Mouse (Mus musculus): ENCODE measurements around the gene Ankrd11.

Gene Ankrd11

DNA sequence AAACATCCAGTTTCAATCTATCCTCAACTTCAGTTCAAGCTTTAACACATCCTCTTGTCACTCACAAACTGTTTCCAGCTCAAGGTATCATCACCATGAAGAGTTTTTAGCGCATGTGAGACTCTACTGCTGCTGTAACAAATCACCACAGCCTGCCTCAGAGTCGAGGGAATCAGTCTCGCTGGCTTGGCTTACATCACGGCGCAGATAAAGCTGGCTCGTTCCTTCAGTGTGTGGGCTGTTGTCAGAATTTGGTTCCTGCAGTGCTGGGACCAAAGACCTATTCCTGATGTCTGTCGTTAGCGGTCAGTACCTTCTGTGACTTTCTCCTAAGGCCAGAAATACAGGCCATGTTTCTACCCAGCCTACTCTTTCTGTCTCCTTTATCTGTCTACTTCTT lies 144.9 kb downstream of the Ankrd11 start:
- no peak for DNase-seq (ENCODE audit: low spot score in 2 of 2)

DNA sequence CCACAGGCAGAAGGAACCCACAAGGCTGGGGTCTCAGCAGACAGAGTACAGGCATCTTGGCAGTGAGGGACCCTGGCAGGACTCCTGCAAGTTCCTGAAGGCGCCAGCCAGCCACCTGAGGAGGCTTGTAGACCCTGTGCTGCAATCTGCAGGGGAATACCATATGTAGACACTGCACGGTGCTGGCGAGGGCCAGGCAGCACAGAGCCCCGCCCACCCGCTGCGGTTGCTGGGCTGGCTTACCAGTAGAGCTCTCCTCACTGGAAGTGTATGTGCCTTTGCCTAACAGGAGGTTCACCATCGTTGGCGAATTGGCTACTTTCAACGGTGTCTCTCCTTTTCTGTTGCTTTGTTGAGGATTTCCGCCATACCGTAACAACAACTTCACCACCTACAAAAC lies 145.8 kb downstream of the Ankrd11 start:
- DNase-seq (ENCODE audit: low spot score in 2 of 2), result no peak

DNA sequence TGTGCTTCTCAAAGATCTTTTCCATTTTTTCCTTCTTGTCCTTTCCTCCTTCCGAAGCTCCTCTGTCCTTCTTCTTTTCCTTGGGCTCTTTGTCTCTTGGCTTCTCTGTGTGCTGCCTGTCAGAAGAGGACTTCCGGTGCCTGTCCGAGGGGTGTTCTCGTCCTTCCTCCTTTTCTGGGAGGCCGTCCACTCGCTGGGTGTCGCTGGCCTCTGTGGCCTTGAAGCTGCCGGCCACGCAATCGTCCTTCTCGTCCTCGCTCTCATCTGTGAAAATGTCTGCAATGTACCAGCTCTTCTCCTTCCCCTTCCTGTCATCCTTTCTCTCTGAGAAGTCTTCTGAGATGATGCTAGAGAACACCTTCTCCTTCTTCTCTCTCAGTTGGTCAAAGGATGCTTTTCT lies 148.6 kb downstream of the Ankrd11 start:
- DNase-seq (ENCODE audit: low spot score in 2 of 2), result no peak

- DNase-seq (ENCODE audit: low spot score in 2 of 2), result no peak
Observed at GRCm38 (mm10) chr8:122891440-122891839, 150.6 kb downstream of the Ankrd11 start.

DNA sequence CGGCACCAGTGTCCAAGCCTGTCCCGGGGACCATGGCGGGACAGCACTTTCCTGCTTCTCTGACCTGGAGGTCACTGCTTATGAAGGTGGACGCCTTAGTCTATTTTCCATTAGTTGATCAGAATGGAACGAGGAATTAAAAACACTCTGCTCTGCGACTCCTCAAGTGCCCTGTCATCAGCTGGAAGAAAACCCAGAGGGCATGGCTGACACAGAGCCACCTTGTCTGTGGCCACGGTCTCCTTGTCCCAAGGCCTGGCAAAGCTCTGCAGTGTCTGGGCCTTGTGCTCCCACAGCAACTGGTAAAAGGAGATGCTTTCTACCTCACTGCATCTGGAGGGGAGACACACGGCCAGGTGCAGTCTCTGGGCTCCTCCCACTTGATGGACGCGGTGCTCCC lies 158.4 kb downstream of the Ankrd11 start:
- no peak for DNase-seq (ENCODE audit: low spot score in 2 of 2)

GRCm38 (mm10) chr8:122880302-122880701 lies 161.8 kb downstream of the Ankrd11 start:
- no peak for DNase-seq (ENCODE audit: low spot score in 2 of 2)

DNA sequence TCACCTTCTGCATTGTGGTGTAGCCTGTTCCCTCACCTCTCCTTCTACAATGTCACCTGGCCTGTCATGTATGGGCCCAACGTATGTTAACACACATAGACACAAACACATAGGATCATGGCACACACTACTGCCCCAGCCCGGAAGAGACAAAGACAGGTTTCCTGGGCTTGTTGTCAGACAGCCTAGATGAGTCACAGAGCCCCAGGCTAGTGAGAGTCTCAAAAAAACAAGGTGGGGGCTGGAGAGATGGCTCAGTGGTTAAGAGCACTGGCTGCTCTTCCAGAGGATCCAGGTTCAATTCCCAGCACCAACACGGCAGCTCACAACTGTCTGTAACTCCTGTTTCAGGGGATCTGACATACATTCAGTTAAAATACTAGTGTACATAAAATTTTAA lies 163.8 kb downstream of the Ankrd11 start:
- DNase-seq (ENCODE audit: low spot score in 2 of 2), result no peak

DNA sequence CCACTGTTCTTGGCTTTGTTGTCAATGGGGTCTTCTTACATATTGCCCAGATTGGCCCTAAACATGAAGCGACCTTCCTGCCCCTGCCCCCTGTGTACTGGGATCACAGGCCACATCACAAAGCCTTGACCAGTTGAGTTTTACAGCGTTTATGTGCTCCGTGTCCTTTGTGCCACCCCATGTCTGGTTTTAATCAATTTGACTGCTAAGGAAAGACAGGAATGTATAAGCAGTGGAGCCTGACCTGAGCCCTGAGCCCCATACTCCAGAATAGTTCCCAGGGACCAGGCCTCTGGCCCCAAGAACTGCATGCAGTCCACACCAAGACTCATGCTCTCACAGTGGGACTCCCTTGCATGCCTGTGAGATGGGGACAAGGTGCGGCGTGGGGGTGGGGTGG lies 166.9 kb downstream of the Ankrd11 start:
- no peak for DNase-seq (ENCODE audit: low spot score in 2 of 2)

GRCm38 (mm10) chr8:122873171-122873570 lies 168.9 kb downstream of the Ankrd11 start:
- no peak for DNase-seq (ENCODE audit: low spot score in 2 of 2)

GRCm38 (mm10) chr8:122871663-122872062 lies 170.4 kb downstream of the Ankrd11 start:
- no peak for DNase-seq (ENCODE audit: low spot score in 2 of 2)

DNA sequence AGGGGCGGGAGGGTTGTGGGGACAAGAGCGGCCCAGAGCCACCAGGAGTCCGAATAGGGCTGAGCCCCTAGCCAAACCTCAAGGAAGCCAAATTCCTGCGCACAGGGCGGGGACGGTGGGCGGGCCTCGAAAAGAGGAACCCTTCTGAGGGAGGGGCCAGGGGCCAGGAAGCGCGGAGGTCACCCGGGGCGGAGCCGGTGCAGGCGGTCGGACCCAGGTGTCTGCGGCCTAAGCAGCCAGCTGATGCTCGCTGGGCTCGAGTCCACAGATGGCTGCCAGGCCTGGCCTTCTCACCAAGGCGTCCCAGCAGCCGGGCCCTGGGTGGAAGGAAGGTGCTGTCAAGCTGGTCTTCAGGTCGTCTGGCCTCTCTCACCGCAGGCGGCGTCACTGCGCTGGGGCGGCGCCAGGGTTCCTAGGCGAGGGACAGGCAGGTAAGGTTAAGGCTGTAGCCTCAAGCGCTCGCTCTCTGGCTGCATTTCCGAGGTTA lies 171.7 kb downstream of the Ankrd11 start:
- DNase-seq (ENCODE audit: low spot score in 2 of 2), result peak; percentile 19 to 38

- no peak for DNase-seq (ENCODE audit: low spot score in 2 of 2)
Observed at GRCm38 (mm10) chr8:122867982-122868381, 174.1 kb downstream of the Ankrd11 start.

- no peak for DNase-seq (ENCODE audit: low spot score in 2 of 2)
Observed at GRCm38 (mm10) chr8:122866231-122866630, 175.8 kb downstream of the Ankrd11 start.

DNA sequence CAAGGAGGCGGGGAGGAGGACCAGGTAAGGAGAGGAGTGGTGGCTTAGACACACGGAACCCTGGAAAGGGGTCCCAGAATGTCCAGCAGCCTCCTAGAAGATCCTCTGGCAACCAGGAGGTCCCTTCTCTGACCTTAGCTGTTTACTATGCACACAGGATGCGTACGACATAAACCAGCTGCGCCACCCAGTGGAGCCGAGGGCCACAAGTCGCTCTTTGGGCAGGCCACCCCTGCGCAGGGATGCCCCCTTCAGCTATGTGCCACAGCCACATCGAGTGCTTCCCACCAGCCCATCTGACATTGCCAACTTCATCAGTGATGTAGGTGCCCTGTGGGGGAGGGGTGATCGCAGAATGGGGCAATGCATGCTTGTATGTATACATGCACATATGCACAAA lies 176.6 kb downstream of the Ankrd11 start:
- no peak for DNase-seq (ENCODE audit: low spot score in 2 of 2)

DNA sequence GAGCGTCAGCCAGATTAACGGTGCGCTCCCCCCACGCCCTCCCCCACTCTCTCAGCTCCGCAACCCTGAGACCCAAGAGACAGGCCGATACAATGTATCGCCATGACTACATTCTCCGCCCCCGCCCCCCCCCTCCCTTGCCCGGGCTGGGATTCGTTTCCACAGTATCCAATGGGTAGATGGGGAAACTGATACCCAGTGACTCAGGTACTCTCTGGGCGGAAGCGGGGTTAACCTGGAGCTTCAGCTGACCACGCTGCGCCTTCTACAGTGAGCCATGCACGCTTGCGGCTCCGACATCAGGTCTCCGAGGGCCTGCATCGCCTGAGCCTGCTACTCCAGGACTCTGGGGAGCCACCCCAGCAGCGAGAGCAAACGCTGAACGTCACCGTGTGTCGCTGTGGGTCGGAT lies 177.4 kb downstream of the Ankrd11 start:
- no peak for DNase-seq (ENCODE audit: low spot score in 2 of 2)

DNA sequence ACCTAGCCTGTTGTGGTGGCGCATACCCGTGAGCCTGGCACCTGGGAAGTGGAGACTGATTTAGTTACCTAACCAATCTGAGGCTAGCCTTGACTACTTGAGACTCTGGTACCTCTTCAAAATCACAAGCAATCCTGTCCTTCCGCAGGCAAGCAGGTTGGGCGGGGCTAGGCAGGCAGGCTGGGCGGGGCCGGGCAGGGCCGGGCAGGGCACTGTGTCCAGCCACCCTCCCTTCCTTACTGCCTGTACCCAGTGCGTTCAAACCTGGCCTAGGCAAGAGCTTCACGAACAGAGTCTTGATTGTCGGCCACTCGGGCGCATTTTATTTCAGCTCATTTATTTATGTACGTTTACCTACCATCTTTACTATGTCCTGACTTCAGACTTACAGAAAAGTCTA lies 182.2 kb downstream of the Ankrd11 start:
- no peak for DNase-seq (ENCODE audit: low spot score in 2 of 2)

GRCm38 (mm10) chr8:122856288-122856687 lies 185.8 kb downstream of the Ankrd11 start:
- no peak for DNase-seq (ENCODE audit: low spot score in 2 of 2)

DNA sequence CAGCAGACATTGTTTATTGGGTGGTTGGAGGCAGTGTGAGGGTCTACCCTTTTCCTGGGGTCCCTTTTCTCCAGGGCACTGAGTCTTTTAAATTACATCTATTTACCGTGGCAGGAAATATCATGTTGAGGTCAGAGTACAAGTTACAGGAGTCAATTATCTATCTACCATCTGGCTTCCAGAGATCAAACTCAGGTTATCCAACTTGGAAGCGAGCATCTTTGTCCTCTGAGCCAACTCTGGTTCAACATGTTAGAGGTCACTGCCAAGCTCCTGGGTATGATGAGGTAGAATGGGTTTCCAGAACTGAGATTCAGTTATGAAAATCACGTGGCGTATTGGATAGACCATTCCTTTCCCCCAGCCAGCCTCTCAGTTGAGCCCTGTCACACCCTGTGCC lies 187.0 kb downstream of the Ankrd11 start:
- no peak for DNase-seq (ENCODE audit: low spot score in 2 of 2)

DNA sequence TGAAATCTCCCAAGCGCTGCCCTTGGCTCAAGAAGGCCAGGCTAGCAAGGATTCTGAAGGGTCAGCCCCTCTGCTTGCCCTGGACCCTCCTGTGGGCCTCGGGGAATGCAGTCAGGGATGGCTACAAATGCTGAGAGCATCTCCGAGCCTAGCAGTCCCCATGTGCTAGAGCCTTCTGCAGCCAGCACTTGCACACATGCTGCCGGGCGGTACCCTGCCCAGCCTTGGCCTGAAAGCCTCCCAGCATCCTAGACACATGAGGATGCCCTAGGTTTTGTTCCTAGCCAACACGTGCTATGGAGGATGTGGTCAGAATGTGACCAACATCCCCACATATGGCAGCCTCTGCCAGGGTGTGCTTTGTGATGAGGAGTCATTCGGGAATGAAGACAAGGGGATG lies 187.7 kb downstream of the Ankrd11 start:
- DNase-seq (ENCODE audit: low spot score in 2 of 2), result no peak

GRCm38 (mm10) chr8:122853340-122853771 lies 188.7 kb downstream of the Ankrd11 start:
- DNase-seq (ENCODE audit: low spot score in 2 of 2), result no peak

DNA sequence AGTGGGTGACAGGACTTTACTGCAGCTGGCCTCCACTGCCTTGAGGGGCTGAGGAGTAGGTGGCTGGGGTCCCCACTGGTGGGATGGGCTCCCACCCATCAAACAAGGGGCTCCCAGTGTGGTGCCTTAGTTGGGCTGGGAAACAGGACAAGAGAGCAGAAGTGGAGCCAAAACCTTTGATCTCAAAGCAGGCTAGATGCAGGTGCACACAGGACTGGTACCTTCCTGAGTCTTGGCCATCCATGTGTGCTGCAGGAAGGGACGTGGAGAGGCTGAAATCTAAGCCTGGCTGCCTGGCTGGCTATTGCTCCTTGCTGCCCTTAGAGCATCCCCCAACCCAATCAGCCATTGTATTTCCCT lies 189.6 kb downstream of the Ankrd11 start:
- DNase-seq (ENCODE audit: low spot score in 2 of 2), result no peak

DNA sequence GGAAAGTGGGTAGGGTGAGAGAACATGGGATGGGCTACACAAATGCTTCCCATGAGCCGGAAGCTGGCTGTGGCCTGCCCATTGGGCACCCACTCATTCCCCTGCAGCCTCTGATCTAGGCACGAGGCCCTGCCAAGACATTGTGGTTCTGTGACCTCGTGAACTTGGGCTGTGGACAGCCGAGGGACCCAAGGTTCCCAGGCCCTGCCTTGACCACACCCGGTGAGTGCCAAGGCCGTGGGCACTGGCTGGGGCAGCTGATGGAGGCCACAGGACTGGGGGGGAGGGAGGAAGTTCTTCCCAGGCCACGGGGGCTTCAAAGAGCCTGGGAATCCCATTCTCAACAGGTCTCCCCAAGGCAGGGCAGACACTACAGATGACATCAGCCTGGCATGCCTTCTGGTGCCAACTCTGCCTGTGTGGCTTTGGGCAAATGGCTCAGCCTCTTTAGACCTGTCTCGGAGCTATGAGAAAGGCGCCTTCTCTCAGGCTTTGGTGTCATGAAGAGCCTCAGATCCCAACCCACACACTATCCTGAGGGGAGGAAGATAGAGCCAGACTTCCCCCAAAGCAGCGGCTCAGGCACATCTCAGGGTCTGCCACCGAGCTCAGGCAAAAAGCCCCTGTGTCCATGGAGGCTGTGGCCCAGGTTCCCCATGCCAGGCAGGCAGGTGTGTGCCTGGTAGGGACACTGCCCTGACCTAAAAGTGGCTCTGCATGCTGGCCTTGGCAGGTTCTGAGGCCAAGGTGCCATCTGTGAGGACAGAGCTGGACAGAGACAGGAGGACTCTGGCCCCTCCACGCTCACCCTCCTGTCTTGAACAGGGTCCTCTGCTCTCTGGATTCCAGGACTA lies 190.2 kb downstream of the Ankrd11 start:
- no peak for DNase-seq (ENCODE audit: low spot score in 2 of 2)

DNA sequence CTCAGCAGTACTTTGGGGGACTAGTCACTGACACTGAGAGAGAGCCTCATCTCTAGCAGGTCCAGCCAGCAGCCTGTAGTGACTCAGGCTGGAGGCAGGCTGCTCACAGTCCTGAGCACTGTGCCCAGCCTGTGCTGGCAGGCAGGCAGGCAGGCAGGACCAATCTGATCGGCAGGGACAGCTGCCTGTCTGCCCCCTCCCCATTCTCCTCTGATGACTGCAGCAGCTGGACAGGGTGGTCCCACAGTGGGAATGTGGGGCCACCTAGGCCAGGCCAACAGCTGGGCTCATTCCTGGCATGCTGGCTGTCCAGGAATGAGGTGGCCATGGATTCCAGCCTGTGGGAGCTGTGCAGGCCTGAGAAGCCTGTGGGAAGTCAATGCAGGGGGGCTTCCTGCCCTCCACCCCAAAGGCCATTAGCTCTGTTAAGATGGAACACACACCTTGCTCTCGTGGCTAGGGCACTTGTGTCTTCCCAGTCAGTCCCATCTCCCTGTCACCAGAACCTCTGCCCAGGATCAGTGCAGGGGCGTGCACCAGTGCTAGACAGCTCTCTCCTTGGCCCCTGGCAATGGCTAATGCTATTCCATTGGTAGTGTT lies 191.3 kb downstream of the Ankrd11 start:
- DNase-seq (ENCODE audit: low spot score in 2 of 2), result no peak
